Mouse (Mus musculus): ENCODE measurements around the gene Atp5s.

DNA sequence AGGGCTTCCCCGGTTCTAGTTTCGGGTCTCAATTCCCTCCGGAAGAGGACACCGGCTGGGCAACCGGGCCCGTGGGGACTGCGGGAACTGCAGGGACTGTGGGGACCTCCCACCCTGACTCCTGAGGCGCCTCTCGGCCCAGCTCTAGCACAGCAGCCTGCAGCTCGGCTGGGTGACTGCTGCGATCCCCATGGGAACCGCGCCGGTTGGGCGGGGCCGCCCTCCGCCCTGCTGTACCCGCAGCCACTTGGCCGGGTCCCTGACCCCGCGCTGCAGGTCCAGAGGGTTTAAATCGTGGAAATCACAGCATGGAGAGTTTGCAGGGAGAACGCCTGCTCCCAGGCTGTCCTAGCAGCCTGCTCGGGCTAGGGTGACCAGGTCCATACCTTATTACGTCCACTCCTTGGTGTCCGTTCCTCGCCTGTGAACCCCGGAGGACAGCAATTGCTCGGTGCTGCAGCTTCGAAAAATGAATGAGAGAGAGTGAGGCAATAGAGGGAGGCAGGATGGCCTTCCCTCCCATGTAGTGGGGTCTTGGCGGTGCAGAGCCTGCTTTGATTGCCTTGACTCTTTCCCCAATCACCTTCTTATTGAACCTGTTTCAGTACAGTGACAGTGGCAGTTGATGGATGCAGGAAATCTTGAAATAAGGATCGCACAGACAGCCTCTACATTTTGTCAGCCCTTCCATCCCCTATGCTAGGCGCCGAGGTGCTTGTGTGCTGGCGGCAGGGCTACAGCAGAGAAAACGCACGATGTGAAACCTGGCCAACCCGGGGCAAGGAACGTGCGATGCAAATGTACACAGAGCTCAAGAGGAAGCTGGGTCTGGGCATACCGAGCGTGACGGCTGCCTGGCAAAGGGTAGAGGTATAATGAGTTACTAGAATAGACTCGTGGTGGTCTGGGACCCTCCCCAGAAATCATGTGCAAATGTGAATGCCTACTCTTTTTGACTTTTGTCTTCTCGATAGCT is 66.1 kb downstream of the Atp5s start, which contains the start of gene Cdkl1:
- TF ChIP-seq POLR2A (IDR thresholded peaks at IDR 0.05; ENCODE audit: borderline replicate concordance, extremely low read depth, low read depth, low read length) (no peak), CTCF (IDR thresholded peaks at IDR 0.05; ENCODE audit: insufficient read depth, low read length) (no peak)

Measured in lung, adult 2 months (tissue).